Mouse (Mus musculus): ENCODE data around the gene Prm3. TPM values are rescaled to one million over a fixed set of nuclear protein-coding genes. Genes with fewer than 3 reads are reported as not detected.

Prm3 gene
- not detected for total RNA-seq (2021)

- no peak for DNase-seq (ENCODE audit: extremely low spot score in 1 of 2, low spot score in 2 of 2)
- intact Hi-C loops (cut with DNase I): loop anchor here (5.0 kb wide), 1 partner anchor 37 kb away; no protein-coding TSS in a partner anchor
Observed at GRCm38 (mm10) chr16:10790702-10791101, at the start of gene Prm3. TSS of gene Prm3 (minus strand) at chr16:10790914.

- no peak for DNase-seq (ENCODE audit: extremely low spot score in 1 of 2, low spot score in 2 of 2)
- intact Hi-C loops (cut with DNase I): no loop called here
Observed at GRCm38 (mm10) chr16:10840018-10840417, 49.3 kb upstream of the Prm3 start.

GRCm38 (mm10) chr16:10838487-10839245, 48.0 kb upstream of the Prm3 start:
- no peak for DNase-seq (ENCODE audit: extremely low spot score in 1 of 2, low spot score in 2 of 2)
- intact Hi-C loops (cut with DNase I): no loop called here

- no peak for DNase-seq (ENCODE audit: extremely low spot score in 1 of 2, low spot score in 2 of 2)
- intact Hi-C loops (cut with DNase I): no loop called here
Observed at GRCm38 (mm10) chr16:10837903-10838302, 47.2 kb upstream of the Prm3 start.

GRCm38 (mm10) chr16:10837250-10837649, 46.5 kb upstream of the Prm3 start:
- intact Hi-C loops (cut with DNase I): no loop called here
- DNase-seq (ENCODE audit: extremely low spot score in 1 of 2, low spot score in 2 of 2): no peak

GRCm38 (mm10) chr16:10836388-10836787, 45.7 kb upstream of the Prm3 start:
- intact Hi-C loops (cut with DNase I): no loop called here
- no peak for DNase-seq (ENCODE audit: extremely low spot score in 1 of 2, low spot score in 2 of 2)

GRCm38 (mm10) chr16:10834911-10835587, 44.3 kb upstream of the Prm3 start, which contains the start of gene Rmi2:
TSS of gene Rmi2 (plus strand) at chr16:10835059.
- intact Hi-C loops (cut with DNase I): no loop called here
- peak; percentile 82 to 90 for DNase-seq (ENCODE audit: extremely low spot score in 1 of 2, low spot score in 2 of 2)

GRCm38 (mm10) chr16:10834542-10834910, 43.8 kb upstream of the Prm3 start:
- intact Hi-C loops (cut with DNase I): no loop called here
- DNase-seq (ENCODE audit: extremely low spot score in 1 of 2, low spot score in 2 of 2): no peak

GRCm38 (mm10) chr16:10828461-10828805, 37.7 kb upstream of the Prm3 start:
- DNase-seq (ENCODE audit: extremely low spot score in 1 of 2, low spot score in 2 of 2): no peak
- intact Hi-C loops (cut with DNase I): loop anchor here (5.0 kb wide), 1 partner anchor 36 kb away; the partner anchor contains the start of gene Prm3

- intact Hi-C loops (cut with DNase I): loop anchor here (5.0 kb wide), 1 partner anchor 36 kb away; the partner anchor contains the start of gene Prm3
- no peak for DNase-seq (ENCODE audit: extremely low spot score in 1 of 2, low spot score in 2 of 2)
Observed at GRCm38 (mm10) chr16:10827766-10828460, 37.2 kb upstream of the Prm3 start.

GRCm38 (mm10) chr16:10827269-10827668, 36.6 kb upstream of the Prm3 start:
- intact Hi-C loops (cut with DNase I): loop anchor here (5.0 kb wide), 1 partner anchor 35 kb away; the partner anchor contains the start of gene Prm3
- no peak for DNase-seq (ENCODE audit: extremely low spot score in 1 of 2, low spot score in 2 of 2)

GRCm38 (mm10) chr16:10825840-10826239, 35.1 kb upstream of the Prm3 start:
- intact Hi-C loops (cut with DNase I): loop anchor here (5.0 kb wide), 1 partner anchor 34 kb away; the partner anchor contains the start of gene Prm3
- DNase-seq (ENCODE audit: extremely low spot score in 1 of 2, low spot score in 2 of 2): no peak

GRCm38 (mm10) chr16:10824536-10824935, 33.8 kb upstream of the Prm3 start:
- DNase-seq (ENCODE audit: extremely low spot score in 1 of 2, low spot score in 2 of 2): no peak
- intact Hi-C loops (cut with DNase I): no loop called here

- no peak for DNase-seq (ENCODE audit: extremely low spot score in 1 of 2, low spot score in 2 of 2)
- intact Hi-C loops (cut with DNase I): no loop called here
Observed at GRCm38 (mm10) chr16:10821387-10821786, 30.7 kb upstream of the Prm3 start.

- DNase-seq (ENCODE audit: extremely low spot score in 1 of 2, low spot score in 2 of 2): no peak
- intact Hi-C loops (cut with DNase I): no loop called here
Observed at GRCm38 (mm10) chr16:10819966-10820365, 29.3 kb upstream of the Prm3 start.

GRCm38 (mm10) chr16:10818579-10819135, 27.9 kb upstream of the Prm3 start:
- intact Hi-C loops (cut with DNase I): no loop called here
- no peak for DNase-seq (ENCODE audit: extremely low spot score in 1 of 2, low spot score in 2 of 2)

- intact Hi-C loops (cut with DNase I): no loop called here
Observed at GRCm38 (mm10) chr16:10814864-10815263, 24.1 kb upstream of the Prm3 start.

GRCm38 (mm10) chr16:10813726-10814125, 23.0 kb upstream of the Prm3 start:
- DNase-seq (ENCODE audit: extremely low spot score in 1 of 2, low spot score in 2 of 2): no peak
- intact Hi-C loops (cut with DNase I): no loop called here

More at GRCm38 (mm10) chr16:10814864-10815263, 24.1 kb upstream of the Prm3 start:
- DNase-seq (ENCODE audit: extremely low spot score in 1 of 2, low spot score in 2 of 2): no peak

GRCm38 (mm10) chr16:10812865-10813371, 22.2 kb upstream of the Prm3 start, which contains the start of gene Gm11172:
TSS of gene Gm11172 (plus strand) at chr16:10812915.
- no peak for DNase-seq (ENCODE audit: extremely low spot score in 1 of 2, low spot score in 2 of 2)
- intact Hi-C loops (cut with DNase I): no loop called here

Measured in left cerebral cortex, postnatal 10 days (tissue).